14 mouse cellular contexts compared by ENCODE assay signal in the genomic region with DNA sequence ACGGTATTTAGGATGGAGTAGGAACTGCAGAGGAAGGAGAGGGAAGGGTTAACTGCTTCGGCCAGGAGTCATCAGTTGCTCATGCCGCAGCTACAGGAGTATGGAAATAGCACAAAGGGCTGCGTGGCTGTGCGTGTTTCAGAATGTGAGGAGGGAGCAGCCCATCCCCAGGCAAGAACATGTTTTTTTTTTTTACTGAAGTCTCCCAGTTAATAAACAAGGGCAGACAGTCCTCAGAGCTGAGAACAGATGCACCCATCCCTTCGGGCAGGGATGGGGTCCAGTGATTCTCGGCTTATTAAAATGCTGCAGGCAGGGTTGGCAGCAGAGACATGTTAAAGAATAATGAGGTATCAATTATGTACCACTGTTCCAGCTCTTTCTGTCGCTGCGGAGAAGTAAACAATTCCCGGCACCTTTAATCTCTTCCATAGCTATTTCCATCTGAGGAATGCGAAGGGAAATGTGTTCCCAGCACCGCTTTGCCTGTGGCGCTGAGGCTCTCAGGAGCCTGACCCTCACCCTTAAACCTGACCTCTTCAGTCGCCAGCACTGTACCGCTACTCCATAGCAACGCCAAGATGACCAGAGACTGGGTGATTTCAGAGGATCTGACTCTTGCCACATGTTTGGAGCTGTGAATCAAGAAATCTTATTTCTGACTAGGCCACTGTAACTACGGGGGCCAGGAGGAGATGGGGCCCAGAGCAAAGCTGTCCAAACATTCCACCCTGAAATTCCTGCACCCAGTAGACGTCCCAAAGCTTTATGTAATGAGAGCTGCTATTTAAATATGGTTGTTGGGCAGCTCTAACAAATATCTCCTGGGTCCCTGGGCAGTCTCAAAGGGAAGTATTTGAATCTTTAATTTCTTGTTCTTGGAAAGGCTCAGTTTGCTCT. TPM values are rescaled to one million over a fixed set of nuclear protein-coding genes. Genes with fewer than 3 reads are reported as not detected.
DNase-seq lines count a peak whose midpoint lies in the region; ATAC-seq lines count a peak whose summit lies in the region.
"Had no signal": no experiment of that assay in that cellular context is flagged by ENCODE, and none has a peak within 500 bp of the region (broad histone marks: within the 10 kb centered on the region; RNA-seq: fewer than 3 reads in every experiment).

No protein-coding gene starts in this region.

- H3K36me3 ChIP-seq in heart, embryonic 10.5 days: peaks cover 32% of the 10 kb centered on the region; the same call in 1 of the 2 replicates
- H3K36me3 ChIP-seq in hindbrain, embryonic 12.5 days: 0 out of 2 replicates have a peak, but pooled peaks cover 4% of the 10 kb centered on the region
- no peaks in the 10 kb centered on the region for H3K36me3 ChIP-seq in midbrain, embryonic 14.5 days (ENCODE audit: control insufficient read depth, insufficient read depth, low read length)
- H3K36me3 ChIP-seq: embryonic facial prominence, embryonic 12.5 days had no signal

- 0 out of 2 replicates have a peak overlapping the region, but pooled peaks have one; percentile 22 for H3K4me2 ChIP-seq in hindbrain, embryonic 12.5 days (replicated peaks)
- peak overlapping the region; percentile 11 for H3K4me2 ChIP-seq in midbrain, embryonic 14.5 days (ENCODE audit: low read length)
- H3K4me2 ChIP-seq: embryonic facial prominence, embryonic 12.5 days had no signal

- no peaks in the 10 kb centered on the region for H3K27me3 ChIP-seq in heart, embryonic 10.5 days (ENCODE audit: insufficient read depth, poor library complexity, severe bottlenecking)
- no peaks in the 10 kb centered on the region for H3K27me3 ChIP-seq in hindbrain, embryonic 12.5 days
- no peaks in the 10 kb centered on the region for H3K27me3 ChIP-seq in midbrain, embryonic 14.5 days (ENCODE audit: control insufficient read depth, insufficient read depth, low read length)
- H3K27me3 ChIP-seq: embryonic facial prominence, embryonic 12.5 days; Patski had no signal

- H3K4me1 ChIP-seq in heart, embryonic 10.5 days: peaks cover 10% of the 10 kb centered on the region
- H3K4me1 ChIP-seq in hindbrain, embryonic 12.5 days: peaks cover 14% of the 10 kb centered on the region
- H3K4me1 ChIP-seq in midbrain, embryonic 14.5 days (ENCODE audit: control insufficient read depth, insufficient read depth, low read length): 0 out of 2 replicates have a peak, but pooled peaks cover 3% of the 10 kb centered on the region

- intact Hi-C loops in heart, postnatal 14 days (cut with DNase I): no loop called here
- intact Hi-C loops in gastrocnemius, postnatal 14 days (cut with DNase I; ENCODE audit: low total_unique reads): no loop called here

- H3K27ac ChIP-seq in heart, embryonic 10.5 days: peak overlapping the region; percentile 38; the same call in 1 of the 2 replicates
- H3K27ac ChIP-seq in hindbrain, embryonic 12.5 days: peak overlapping the region; percentile 71
- peak overlapping the region; percentile 84 for H3K27ac ChIP-seq in midbrain, embryonic 14.5 days (replicated peaks; ENCODE audit: low read depth, low read length)
- H3K27ac ChIP-seq: embryonic facial prominence, embryonic 12.5 days; macrophage had no signal

- DNase-seq in heart, embryonic 10.5 days (ENCODE audit: low spot score): no peak
- DNase-seq in heart, postnatal 14 days: no peak
- DNase-seq in embryo, embryonic 10.5 days (ENCODE audit: low spot score): peak; percentile 49
- peak; percentile 73 for DNase-seq in midbrain, embryonic 14.5 days
- no peak for DNase-seq in c-Kit-positive CD71-positive TER-119-positive erythroid progenitor cells, embryonic 14.5 days (ENCODE audit: low spot score)
- no peak for DNase-seq in gastrocnemius, postnatal 14 days
- no peak for DNase-seq in adrenal gland, adult 8-10 months
- DNase-seq: B cell, adult 2 months; heart, adult 18-20 months; kidney, adult 8-10 months had no signal

- no peak overlapping the region for H3K4me3 ChIP-seq in heart, embryonic 10.5 days
- H3K4me3 ChIP-seq in hindbrain, embryonic 12.5 days: no peak overlapping the region
- no peak overlapping the region for H3K4me3 ChIP-seq in midbrain, embryonic 14.5 days (replicated peaks; ENCODE audit: low read depth, low read length)
- H3K4me3 ChIP-seq: embryonic facial prominence, embryonic 12.5 days had no signal

- 0 out of 2 replicates have a peak overlapping the region, but pooled peaks have one; percentile 18 for H3K9ac ChIP-seq in hindbrain, embryonic 12.5 days
- H3K9ac ChIP-seq in midbrain, embryonic 14.5 days (replicated peaks; ENCODE audit: low read length): no peak overlapping the region
- H3K9ac ChIP-seq: embryonic facial prominence, embryonic 12.5 days had no signal

- 51% methylated on average over 18 of the region's 18 CpGs for WGBS in heart, embryonic 10.5 days
- WGBS in hindbrain, embryonic 12.5 days: 38% methylated on average over 18 of the region's 18 CpGs
- 32% methylated on average over 18 of the region's 18 CpGs for WGBS in midbrain, embryonic 14.5 days

- no peaks in the 10 kb centered on the region for H3K9me3 ChIP-seq in heart, embryonic 10.5 days
- H3K9me3 ChIP-seq in hindbrain, embryonic 12.5 days (replicated peaks): no peaks in the 10 kb centered on the region
- no peaks in the 10 kb centered on the region for H3K9me3 ChIP-seq in midbrain, embryonic 14.5 days (ENCODE audit: control insufficient read depth, low read length)
- H3K9me3 ChIP-seq: embryonic facial prominence, embryonic 12.5 days had no signal

- peak; percentile 55 for ATAC-seq in hindbrain, embryonic 12.5 days (ENCODE audit: low FRiP score)
- peak; percentile 66 for ATAC-seq in midbrain, embryonic 14.5 days (ENCODE audit: low FRiP score, low TSS enrichment)
- ATAC-seq: Patski had no signal

RNA-seq across cellular contexts. Expression of a gene that starts 27.4 kb away (rescaled TPM):
- polyA plus RNA-seq in heart, embryonic 10.5 days (2016; fragmentation: Nextera tagmentation; extraction: Ambion mirVana): 0.12 and 0.29 TPM in 2 replicates
- total RNA-seq in heart, postnatal 14 days (2021): under 1 TPM; 0.12 to 0.14 TPM
- polyA plus RNA-seq in hindbrain, embryonic 12.5 days (2016; fragmentation: Nextera tagmentation; extraction: Ambion mirVana): 0.18 and 0.30 TPM in 2 replicates
- 0.18 and 0.26 TPM in 2 replicates for polyA plus RNA-seq in midbrain, embryonic 14.5 days (2014; fragmentation: Nextera tagmentation; extraction: Ambion mirVana)
- total RNA-seq in gastrocnemius, postnatal 14 days (2021): not detected
- total RNA-seq in adrenal gland, adult 8-10 months (2022): under 1 TPM in 2 of 4 experiments, not detected in 2; 0.18 to 0.19 TPM
- polyA plus RNA-seq: macrophage, Patski had no signal

Comparison
In these comparisons a context has a peak if more than half of its experiments do, and no peak if none do; other contexts are left out.
1. DNase-seq: peak in embryo, embryonic 10.5 days (single experiment) and midbrain, embryonic 14.5 days (single experiment); none in heart, embryonic 10.5 days (single experiment), heart, postnatal 14 days (0 of 2), c-Kit-positive CD71-positive TER-119-positive erythroid progenitor cells, embryonic 14.5 days (single experiment), gastrocnemius, postnatal 14 days (single experiment) and adrenal gland, adult 8-10 months (single experiment).
2. Peak in every context shown above with its lines, with median percentiles within 50 percentile points of each other: H3K27ac ChIP-seq.